Mouse (Mus musculus) liver, embryonic 15.5 days (tissue): ENCODE results near the gene Hmgb1. TPM values are rescaled to one million over a fixed set of nuclear protein-coding genes. Genes with fewer than 3 reads are reported as not detected.
"Not testable (repeated sequence)": the region's sequence is repeated elsewhere in the genome, so short reads cannot be mapped to it uniquely, and the experiment has no call there.

Source experiments
- ATAC-seq: fragments of 200-750 bp; cut with Nextera tagmentation; 2 replicates; pipeline ENCODE4 v1.8.0; 2017; ENCODE audit warnings: moderate number of reproducible peaks, mild to moderate bottlenecking, moderate library complexity; ENCODE audit not compliant: insufficient read depth
- H3K27ac ChIP-seq: fragments of 300-500 bp; sonication (generic); replicated peaks from 2 replicates; pipeline ENCODE4 v1.5.1; 2015; ENCODE audit warnings: mild to moderate bottlenecking, inconsistent platforms
- H3K27me3 ChIP-seq: fragments of 300-500 bp; sonication (generic); 2 replicates; pipeline ENCODE4 v1.6.1; 2015; ENCODE audit warnings: mild to moderate bottlenecking, inconsistent platforms
- H3K36me3 ChIP-seq: fragments of 300-500 bp; sonication (generic); replicated peaks from 2 replicates; pipeline ENCODE4 v1.6.1; 2015; ENCODE audit warnings: moderate library complexity, mild to moderate bottlenecking, inconsistent platforms
- H3K4me1 ChIP-seq: fragments of 300-500 bp; sonication (generic); replicated peaks from 2 replicates; pipeline ENCODE4 v1.6.1; 2015; ENCODE audit warnings: inconsistent platforms
- H3K4me2 ChIP-seq: fragments of 300-500 bp; sonication (generic); 2 replicates; pipeline ENCODE4 v1.6.1; 2015; ENCODE audit warnings: moderate library complexity, mild to moderate bottlenecking, inconsistent platforms
- H3K4me3 ChIP-seq: fragments of 300-500 bp; sonication (generic); replicated peaks from 2 replicates; pipeline ENCODE4 v1.5.1; 2015; ENCODE audit warnings: mild to moderate bottlenecking, inconsistent platforms
- H3K9ac ChIP-seq: fragments of 300-500 bp; sonication (generic); 2 replicates; pipeline ENCODE4 v1.6.1; 2015; ENCODE audit warnings: moderate library complexity, mild to moderate bottlenecking, inconsistent platforms
- H3K9me3 ChIP-seq: fragments of 300-500 bp; sonication (generic); replicated peaks from 2 replicates; pipeline ENCODE4 v1.6.1; 2016; ENCODE audit warnings: inconsistent platforms
- WGBS: fragments of 180-500 bp; shearing (Covaris S2); methylation state at CpG from one replicate; pipeline ENCODE4 v1.1.7; 2015; ENCODE audit warnings: mixed read lengths; ENCODE audit not compliant: insufficient replicate concordance; 5-methylcytosine and 5-hydroxymethylcytosine counted together
- polyA plus RNA-seq: library from polyadenylated mRNA; unstranded; fragments of >200 nt; fragmentation: Nextera tagmentation; extraction: Ambion mirVana; gene quantifications from 2 replicates; pipeline ENCODE4 v1.2.1, GENCODE M21; 2015

Hmgb1 gene
- polyA plus RNA-seq, 1 experiment from 2014 or later: 440 TPM

GRCm38 (mm10) chr5:149146691-149147090 lies 37.6 kb downstream of the Hmgb1 start:
- H3K27ac ChIP-seq: no peak overlapping the region
- no peak overlapping the region for H3K4me3 ChIP-seq
- H3K4me1 ChIP-seq: peaks cover 13% of the 10 kb centered on the region
- H3K27me3 ChIP-seq: no peaks in the 10 kb centered on the region
- H3K36me3 ChIP-seq: no peaks in the 10 kb centered on the region
- no peak overlapping the region for H3K9ac ChIP-seq
- 63% methylated on average over 7 of the region's 7 CpGs for WGBS
- peak; percentile 42; the same call in 1 of the 2 replicates for ATAC-seq
- no peaks in the 10 kb centered on the region for H3K9me3 ChIP-seq
- H3K4me2 ChIP-seq: no peak overlapping the region

DNA sequence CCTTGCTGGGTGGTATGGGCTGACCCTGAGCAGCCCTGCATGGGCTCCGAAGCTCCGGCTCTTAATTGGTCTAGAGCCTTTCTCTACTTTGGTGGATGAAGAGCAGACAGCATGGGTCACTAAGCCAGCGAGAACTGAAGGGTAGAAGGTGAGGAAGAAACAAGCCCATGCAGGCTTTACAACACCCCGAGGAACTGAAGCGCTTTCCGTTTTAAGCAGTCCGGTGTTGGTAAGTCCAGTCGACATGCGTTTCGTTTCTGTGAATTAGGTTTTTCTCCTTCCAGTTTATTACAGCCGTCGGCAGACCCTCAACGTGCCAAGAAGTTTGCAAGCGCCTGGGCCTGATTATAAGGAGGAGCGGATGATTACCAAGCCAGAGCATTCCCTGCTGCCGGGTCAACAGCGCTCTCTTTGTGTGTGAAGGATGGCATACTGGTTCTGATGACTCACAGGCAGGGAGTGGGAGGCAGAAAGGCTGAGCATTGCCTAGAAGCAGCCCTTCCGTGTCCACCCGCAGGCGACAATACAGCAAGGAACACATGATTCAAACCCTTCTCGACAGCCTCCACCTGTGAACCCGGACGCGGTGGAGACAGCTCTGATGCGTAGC lies 40.4 kb downstream of the Hmgb1 start:
- ATAC-seq: no peak
- Histone ChIP-seq H3K4me2 (no peak overlapping the region), H3K4me1 (peaks cover 13% of the 10 kb centered on the region), H3K36me3 (no peaks in the 10 kb centered on the region), H3K4me3 (no peak overlapping the region), H3K9ac (no peak overlapping the region), H3K9me3 (no peaks in the 10 kb centered on the region), H3K27me3 (no peaks in the 10 kb centered on the region), H3K27ac (no peak overlapping the region)
- 75% methylated on average over 25 of the region's 25 CpGs for WGBS

- WGBS: 79% methylated on average over 1 of the region's 1 CpGs
- H3K9me3 ChIP-seq, H3K27me3 ChIP-seq, H3K36me3 ChIP-seq, H3K9ac ChIP-seq, H3K4me2 ChIP-seq, H3K27ac ChIP-seq, H3K4me3 ChIP-seq, ATAC-seq: not testable (repeated sequence)
- H3K4me1 ChIP-seq: peaks cover 17% of the 10 kb centered on the region
These were observed 43.1 kb downstream of the Hmgb1 start for GRCm38 (mm10) chr5:149141155-149141554.

- H3K9ac ChIP-seq: no peak overlapping the region
- WGBS: 56% methylated on average over 9 of the region's 9 CpGs
- H3K9me3 ChIP-seq: no peaks in the 10 kb centered on the region
- H3K27ac ChIP-seq: no peak overlapping the region
- H3K27me3 ChIP-seq: no peaks in the 10 kb centered on the region
- H3K36me3 ChIP-seq: no peaks in the 10 kb centered on the region
- H3K4me1 ChIP-seq: peaks cover 24% of the 10 kb centered on the region
- no peak overlapping the region for H3K4me3 ChIP-seq
- no peak overlapping the region for H3K4me2 ChIP-seq
- ATAC-seq: no peak
These were observed 44.0 kb downstream of the Hmgb1 start for GRCm38 (mm10) chr5:149140336-149140735.

GRCm38 (mm10) chr5:149138087-149138486 lies 46.2 kb downstream of the Hmgb1 start:
- not testable (repeated sequence) for ATAC-seq, H3K4me2 ChIP-seq, H3K9me3 ChIP-seq, H3K27me3 ChIP-seq, H3K36me3 ChIP-seq, H3K9ac ChIP-seq, H3K4me3 ChIP-seq, H3K27ac ChIP-seq
- H3K4me1 ChIP-seq: peaks cover 40% of the 10 kb centered on the region
- 83% methylated on average over 6 of the region's 6 CpGs for WGBS

- no peaks in the 10 kb centered on the region for H3K27me3 ChIP-seq
These were observed 46.8 kb downstream of the Hmgb1 start for GRCm38 (mm10) chr5:149137447-149137846.

DNA sequence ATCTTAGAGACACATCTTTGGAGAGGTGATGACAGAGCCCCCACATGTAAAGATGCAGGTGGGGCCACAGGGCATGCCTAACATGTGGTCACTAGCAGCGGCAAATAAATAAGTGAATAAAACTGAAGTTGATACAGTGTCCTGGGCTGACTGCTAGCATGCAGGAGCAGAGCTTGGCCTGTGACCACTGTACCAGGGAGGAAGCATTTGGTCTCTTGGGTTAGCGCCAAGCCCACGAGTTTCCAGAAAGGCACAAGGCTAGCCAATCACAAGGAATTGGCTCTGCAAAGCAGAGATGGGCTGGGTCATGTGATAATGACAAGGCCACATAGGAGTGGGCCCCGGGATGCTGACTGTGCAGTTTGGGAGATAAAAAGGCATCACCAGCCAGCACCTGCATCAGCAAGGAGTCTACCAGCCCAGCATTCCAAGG lies 47.3 kb downstream of the Hmgb1 start:
- Histone ChIP-seq H3K27me3 (0 out of 2 replicates have a peak, but pooled peaks cover 4% of the 10 kb centered on the region), H3K4me1 (peaks cover 40% of the 10 kb centered on the region), H3K36me3 (no peaks in the 10 kb centered on the region), H3K9me3 (no peaks in the 10 kb centered on the region), H3K4me2 (peak overlapping the region; percentile 47), H3K9ac (no peak overlapping the region), H3K27ac (peak overlapping the region; percentile 71), H3K4me3 (no peak overlapping the region)
- ATAC-seq: peak; percentile 94
- WGBS: 42% methylated on average over 4 of the region's 4 CpGs

More at GRCm38 (mm10) chr5:149137447-149137846, 46.8 kb downstream of the Hmgb1 start:
- ATAC-seq: no peak
- Histone ChIP-seq H3K4me3 (no peak overlapping the region), H3K9ac (no peak overlapping the region), H3K36me3 (no peaks in the 10 kb centered on the region), H3K4me1 (peaks cover 40% of the 10 kb centered on the region), H3K27ac (peak overlapping the region; percentile 71), H3K9me3 (no peaks in the 10 kb centered on the region), H3K4me2 (peak overlapping the region; percentile 47)
- WGBS: 55% methylated on average over 3 of the region's 3 CpGs

- Histone ChIP-seq H3K4me3 (no peak overlapping the region), H3K4me2 (peak overlapping the region; percentile 48), H3K27me3 (0 out of 2 replicates have a peak, but pooled peaks cover 6% of the 10 kb centered on the region), H3K9me3 (no peaks in the 10 kb centered on the region), H3K4me1 (peaks cover 40% of the 10 kb centered on the region), H3K9ac (no peak overlapping the region), H3K36me3 (no peaks in the 10 kb centered on the region), H3K27ac (peak overlapping the region; percentile 71)
- no peak for ATAC-seq
- WGBS: 65% methylated on average over 10 of the region's 10 CpGs
These were observed 48.6 kb downstream of the Hmgb1 start for GRCm38 (mm10) chr5:149135455-149136354.

DNA sequence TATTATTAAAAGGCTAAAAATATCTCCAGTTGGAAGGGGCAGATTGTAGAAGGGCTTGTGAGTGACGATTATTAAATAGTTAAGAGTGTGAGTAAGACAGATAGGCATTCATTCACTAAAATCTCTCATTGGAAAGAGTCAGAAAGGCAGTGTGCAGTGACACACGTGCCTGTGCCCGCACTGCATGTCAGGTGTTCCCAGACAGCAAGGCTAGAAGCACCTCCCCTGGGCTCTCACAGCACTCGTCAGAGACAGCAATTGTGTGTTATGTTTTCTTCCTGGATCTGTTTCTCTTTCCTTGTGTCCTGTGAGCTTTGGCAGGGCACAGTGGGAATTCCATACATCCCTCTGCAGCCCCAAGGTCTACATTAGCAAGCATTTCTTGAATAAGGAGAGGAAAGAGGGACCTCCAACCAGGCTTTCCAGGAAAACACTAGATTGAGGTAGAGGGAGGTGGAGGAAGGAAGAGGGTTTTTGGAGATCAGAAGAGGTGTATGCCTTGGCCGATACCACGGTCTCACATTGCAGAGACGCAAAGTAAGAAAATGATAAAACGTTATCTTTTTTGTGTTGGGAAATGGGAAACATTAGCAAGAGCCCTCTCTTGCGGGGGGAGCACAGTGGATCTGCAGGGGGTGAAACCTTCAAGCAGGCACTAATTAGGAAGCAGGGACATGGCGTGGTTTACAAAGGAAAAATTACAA lies 49.4 kb downstream of the Hmgb1 start:
- 25% methylated on average over 10 of the region's 10 CpGs for WGBS
- H3K9me3 ChIP-seq: no peaks in the 10 kb centered on the region
- H3K27me3 ChIP-seq: 0 out of 2 replicates have a peak, but pooled peaks cover 6% of the 10 kb centered on the region
- peak overlapping the region; percentile 71 for H3K27ac ChIP-seq
- ATAC-seq: peak; percentile 32
- peaks cover 40% of the 10 kb centered on the region for H3K4me1 ChIP-seq
- H3K36me3 ChIP-seq: no peaks in the 10 kb centered on the region
- peak overlapping the region; percentile 48 for H3K4me2 ChIP-seq
- H3K4me3 ChIP-seq: no peak overlapping the region
- H3K9ac ChIP-seq: no peak overlapping the region

GRCm38 (mm10) chr5:149128473-149128872 lies 55.8 kb downstream of the Hmgb1 start:
- Histone ChIP-seq H3K4me1 (no peaks in the 10 kb centered on the region), H3K27me3 (0 out of 2 replicates have a peak, but pooled peaks cover 6% of the 10 kb centered on the region), H3K9ac (no peak overlapping the region), H3K4me2 (no peak overlapping the region), H3K9me3 (no peaks in the 10 kb centered on the region), H3K36me3 (no peaks in the 10 kb centered on the region), H3K4me3 (no peak overlapping the region), H3K27ac (no peak overlapping the region)
- WGBS: 69% methylated on average over 15 of the region's 15 CpGs
- ATAC-seq: no peak

DNA sequence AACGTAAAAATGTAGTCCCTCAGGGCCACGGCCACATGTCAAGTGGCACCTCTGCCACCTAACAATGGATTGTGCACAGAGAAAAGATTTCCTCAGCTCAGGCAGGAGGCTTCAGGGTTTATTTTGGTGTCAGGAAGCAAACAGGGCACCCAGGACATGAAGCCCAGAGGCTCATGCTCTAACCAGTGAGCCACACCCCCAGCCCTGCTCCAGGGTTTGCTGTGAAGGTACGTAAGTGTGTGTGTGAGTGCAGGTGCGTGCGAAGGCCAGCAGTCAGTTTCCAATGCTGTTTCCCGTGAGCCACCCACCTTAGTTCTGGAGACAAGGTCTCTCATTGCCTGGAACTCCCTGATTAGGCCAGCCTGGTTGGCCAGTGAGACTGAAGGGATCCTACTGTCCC lies 60.5 kb downstream of the Hmgb1 start:
- 81% methylated on average over 6 of the region's 6 CpGs for WGBS
- H3K9ac ChIP-seq: no peak overlapping the region
- H3K4me2 ChIP-seq: no peak overlapping the region
- no peaks in the 10 kb centered on the region; the same call in 1 of the 2 replicates for H3K27me3 ChIP-seq
- H3K4me3 ChIP-seq: no peak overlapping the region
- no peaks in the 10 kb centered on the region for H3K36me3 ChIP-seq
- no peaks in the 10 kb centered on the region for H3K9me3 ChIP-seq
- no peaks in the 10 kb centered on the region for H3K4me1 ChIP-seq
- no peak for ATAC-seq
- H3K27ac ChIP-seq: no peak overlapping the region
